Mouse (Mus musculus): ENCODE data around the gene Atp2a2. TPM values are rescaled to one million over a fixed set of nuclear protein-coding genes. Genes with fewer than 3 reads are reported as not detected.

Atp2a2 gene
- polyA plus RNA-seq, 1 experiment: 23.7 TPM

DNA sequence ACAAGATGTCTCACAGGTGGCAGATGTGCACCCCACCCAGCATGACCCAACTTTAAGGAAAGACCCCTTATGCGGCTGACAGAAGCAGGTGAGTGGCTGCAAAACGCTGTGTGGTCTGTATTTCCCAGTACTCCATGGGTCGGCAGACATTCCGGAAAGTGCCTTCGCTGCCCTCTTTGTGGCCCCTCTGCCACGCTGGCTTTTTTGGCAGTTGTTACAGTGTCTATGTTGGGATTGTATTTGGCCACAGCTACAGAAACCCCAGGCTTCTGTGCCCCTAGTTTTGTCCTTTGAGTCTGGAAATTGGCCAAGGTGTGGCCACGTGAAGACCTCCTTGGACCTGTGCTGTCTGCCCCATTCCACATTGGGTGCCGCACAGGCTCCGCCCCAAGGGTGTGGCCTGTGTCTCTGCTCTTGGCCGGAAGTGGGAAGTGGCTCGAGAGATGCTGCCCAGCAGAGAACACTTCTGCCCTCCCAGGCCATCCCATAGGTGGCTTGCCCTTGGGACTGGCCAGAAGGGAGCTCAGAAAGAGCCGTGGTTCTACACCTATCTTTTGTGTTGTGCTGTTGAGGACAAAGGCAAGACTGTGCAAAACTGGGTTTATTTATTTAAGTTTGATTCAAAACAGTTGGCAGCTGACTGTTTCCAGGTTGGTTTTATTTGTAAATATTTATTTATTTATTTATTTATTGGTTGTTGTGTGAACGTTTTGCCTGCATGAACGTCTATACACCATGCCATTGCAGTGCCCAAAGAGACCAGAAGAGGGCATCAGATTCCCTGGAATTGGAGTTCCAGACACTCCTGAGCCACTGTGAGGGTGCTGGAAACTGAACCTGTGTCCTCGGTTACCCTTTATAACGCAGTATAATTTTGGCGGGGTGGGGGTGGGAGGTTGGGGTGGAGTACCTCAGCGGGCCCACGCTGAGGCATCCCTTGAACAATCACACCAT lies 92.1 kb downstream of the Atp2a2 start:
- H3K27ac ChIP-seq (ENCODE audit: insufficient read depth, low read length): no peak overlapping the region
- WGBS: 93% methylated on average over 19 of the region's 19 CpGs
- no peak for DNase-seq (ENCODE audit: low read depth in 1 of 2, low spot score in 2 of 2)

DNA sequence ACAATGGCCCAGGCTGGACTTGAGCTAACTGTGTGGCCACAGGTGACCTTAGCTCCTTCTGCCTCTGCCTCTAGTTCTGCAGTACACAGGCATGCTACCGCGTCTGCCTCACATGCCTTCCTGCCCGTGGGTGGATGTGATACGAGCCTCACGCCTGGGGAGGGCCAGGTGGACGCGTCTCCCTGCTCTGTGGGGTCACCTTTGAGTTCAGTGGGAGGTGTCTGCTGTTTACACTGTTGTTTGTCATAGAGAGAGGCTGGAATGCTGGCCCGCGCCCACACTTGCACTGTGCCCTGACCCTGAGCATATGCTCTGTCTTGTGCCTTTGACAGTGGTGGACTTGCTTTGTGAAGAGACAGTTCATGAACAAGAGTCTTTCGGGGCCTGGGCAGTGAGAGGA lies 96.5 kb downstream of the Atp2a2 start:
- no peak for DNase-seq (ENCODE audit: low read depth in 1 of 2, low spot score in 2 of 2)
- WGBS: 94% methylated on average over 10 of the region's 10 CpGs
- TF ChIP-seq POLR2A (IDR thresholded peaks at IDR 0.05; ENCODE audit: low read depth, low read length) (no peak), CTCF (IDR thresholded peaks at IDR 0.05; ENCODE audit: extremely low read depth, insufficient read depth, insufficient read length, insufficient replicate concordance) (no peak)
- Histone ChIP-seq H3K4me1 (ENCODE audit: control insufficient read depth, insufficient read depth, insufficient read length) (no peaks in the 10 kb centered on the region), H3K4me3 (ENCODE audit: extremely low read depth, insufficient read depth, insufficient read length) (no peak overlapping the region), H3K36me3 (ENCODE audit: control insufficient read depth, insufficient read depth, low read length) (peaks cover 52% of the 10 kb centered on the region), H3K27ac (ENCODE audit: insufficient read depth, low read length) (no peak overlapping the region), H3K27me3 (ENCODE audit: control insufficient read depth, insufficient read depth, low read length) (no peaks in the 10 kb centered on the region)

More for the DNA sequence above, 92.1 kb downstream of the Atp2a2 start:
- TF ChIP-seq POLR2A (IDR thresholded peaks at IDR 0.05; ENCODE audit: low read depth, low read length) (no peak), CTCF (IDR thresholded peaks at IDR 0.05; ENCODE audit: extremely low read depth, insufficient read depth, insufficient read length, insufficient replicate concordance) (no peak)
- Histone ChIP-seq H3K36me3 (ENCODE audit: control insufficient read depth, insufficient read depth, low read length) (peaks cover 23% of the 10 kb centered on the region), H3K4me3 (ENCODE audit: extremely low read depth, insufficient read depth, insufficient read length) (no peak overlapping the region), H3K4me1 (ENCODE audit: control insufficient read depth, insufficient read depth, insufficient read length) (no peaks in the 10 kb centered on the region), H3K27me3 (ENCODE audit: control insufficient read depth, insufficient read depth, low read length) (no peaks in the 10 kb centered on the region)

Other genes with a start within 250 kb of the Atp2a2 start
- gene Tctn1, start 237.8 kb downstream of the Atp2a2 start, polyA plus RNA-seq (2012; rRNA removed): 22.1 and 25.3 TPM in 2 replicates
- gene Pptc7, start 217.9 kb downstream of the Atp2a2 start, polyA plus RNA-seq (2012; rRNA removed): 18.8 and 24.5 TPM in 2 replicates
- gene Rad9b, start 148.0 kb downstream of the Atp2a2 start, polyA plus RNA-seq (2012; rRNA removed): 3.8 and 4.5 TPM in 2 replicates
- 19.5 and 21.9 TPM in 2 replicates for gene Vps29, start 147.9 kb downstream of the Atp2a2 start, polyA plus RNA-seq (2012; rRNA removed)
- 55.5 and 75.5 TPM in 2 replicates for gene Gpn3, start 130.3 kb downstream of the Atp2a2 start, polyA plus RNA-seq (2012; rRNA removed)
- 7.4 and 10.0 TPM in 2 replicates for gene Fam216a, start 129.9 kb downstream of the Atp2a2 start, polyA plus RNA-seq (2012; rRNA removed)
- 134 and 154 TPM in 2 replicates for gene Arpc3, start 110.3 kb downstream of the Atp2a2 start, polyA plus RNA-seq (2012; rRNA removed)
- gene Anapc7, start 80.5 kb downstream of the Atp2a2 start, polyA plus RNA-seq (2012; rRNA removed): 18.0 and 21.2 TPM in 2 replicates
- 0.22 and 0.34 TPM in 2 replicates for gene Ift81, start 112.3 kb upstream of the Atp2a2 start, polyA plus RNA-seq (2012; rRNA removed)
- gene P2rx7, start 141.7 kb upstream of the Atp2a2 start, polyA plus RNA-seq (2012; rRNA removed): 27.7 and 34.5 TPM in 2 replicates
- gene P2rx4, start 205.3 kb upstream of the Atp2a2 start, polyA plus RNA-seq (2012; rRNA removed): 58.3 and 59.2 TPM in 2 replicates

All from spleen, adult 2 months (tissue).